Mouse (Mus musculus) kidney, embryonic 14.5 days (tissue): ENCODE results near the gene Dennd1a. TPM values are rescaled to one million over a fixed set of nuclear protein-coding genes. Genes with fewer than 3 reads are reported as not detected.

Experiments used
- ATAC-seq: fragments of 200-750 bp; cut with Nextera tagmentation; 2 replicates; pipeline ENCODE4 v1.8.0; 2017; ENCODE audit warnings: moderate number of reproducible peaks, mild to moderate bottlenecking, moderate TSS enrichment, moderate library complexity; ENCODE audit not compliant: low FRiP score, low TSS enrichment
- H3K27ac ChIP-seq: fragments of 300-500 bp; sonication (generic); 2 replicates; pipeline ENCODE4 v1.5.1; 2014; ENCODE audit warnings: low read depth, mild to moderate bottlenecking, low read length, moderate library complexity, mixed read lengths
- H3K27me3 ChIP-seq: fragments of 300-500 bp; sonication (generic); 2 replicates; pipeline ENCODE4 v1.6.1; 2014; ENCODE audit warnings: mild to moderate bottlenecking, low read length; ENCODE audit not compliant: control insufficient read depth, insufficient read depth
- H3K36me3 ChIP-seq: fragments of 300-500 bp; sonication (generic); 2 replicates; pipeline ENCODE4 v1.6.1; 2014; ENCODE audit warnings: low read length, mixed read lengths; ENCODE audit not compliant: control insufficient read depth, insufficient read depth
- H3K4me1 ChIP-seq: fragments of 300-500 bp; sonication (generic); 2 replicates; pipeline ENCODE4 v1.6.1; 2014; ENCODE audit warnings: low read length, mixed read lengths; ENCODE audit not compliant: control insufficient read depth, insufficient read depth
- H3K4me2 ChIP-seq: fragments of 300-500 bp; sonication (generic); replicated peaks from 2 replicates; pipeline ENCODE4 v1.6.1; 2014; ENCODE audit warnings: low read depth, mild to moderate bottlenecking, low read length
- H3K4me3 ChIP-seq: fragments of 300-500 bp; sonication (generic); 2 replicates; pipeline ENCODE4 v1.5.1; 2014; ENCODE audit warnings: mild to moderate bottlenecking, low read length
- H3K9ac ChIP-seq: fragments of 300-500 bp; sonication (generic); 2 replicates; pipeline ENCODE4 v1.6.1; 2014; ENCODE audit warnings: low read depth, mild to moderate bottlenecking, low read length, moderate library complexity
- H3K9me3 ChIP-seq: fragments of 300-500 bp; sonication (generic); 2 replicates; pipeline ENCODE4 v1.6.1; 2016; ENCODE audit warnings: low read length; ENCODE audit not compliant: control insufficient read depth
- WGBS: fragments of 180-500 bp; shearing (Covaris S2); extraction: QIAGEN DNeasy Blood & Tissue Kit; methylation state at CpG from one replicate; pipeline ENCODE4 v1.1.7; 2014; 5-methylcytosine and 5-hydroxymethylcytosine counted together
- polyA plus RNA-seq: library from polyadenylated mRNA; unstranded; fragments of >200 nt; fragmentation: Nextera tagmentation; extraction: Ambion mirVana; gene quantifications from 2 replicates; pipeline ENCODE4 v1.2.1, GENCODE M21; 2014

The Dennd1a gene
- polyA plus RNA-seq, 1 experiment from 2014 or later: 12.6 TPM

DNA sequence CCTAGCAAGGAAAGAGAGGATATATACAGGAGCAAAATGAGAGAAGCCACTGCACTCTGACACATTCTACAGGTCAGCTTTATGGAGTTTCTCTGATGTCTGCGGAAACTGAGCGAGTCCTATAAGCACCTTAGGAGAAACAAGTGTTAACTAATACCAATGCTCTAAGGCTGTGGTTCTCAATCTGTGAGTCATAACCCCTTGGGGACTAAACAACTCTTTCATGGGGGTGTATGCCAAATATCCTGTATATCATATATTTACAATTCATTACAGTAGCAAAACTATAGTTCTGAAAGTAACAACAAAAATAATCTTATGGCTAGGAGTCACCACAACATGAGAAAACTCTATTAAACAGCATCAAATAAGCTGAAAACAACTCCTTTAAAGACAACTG, 67.5 kb downstream of the Dennd1a start:
- Histone ChIP-seq H3K27me3 (no peaks in the 10 kb centered on the region; the same call in 1 of the 2 replicates), H3K4me2 (no peak overlapping the region), H3K9ac (no peak overlapping the region), H3K9me3 (no peaks in the 10 kb centered on the region), H3K4me3 (no peak overlapping the region), H3K4me1 (peaks cover 5% of the 10 kb centered on the region; the same call in 1 of the 2 replicates), H3K27ac (no peak overlapping the region), H3K36me3 (no peaks in the 10 kb centered on the region)
- no peak for ATAC-seq
- 97% methylated on average over 2 of the region's 2 CpGs for WGBS

DNA sequence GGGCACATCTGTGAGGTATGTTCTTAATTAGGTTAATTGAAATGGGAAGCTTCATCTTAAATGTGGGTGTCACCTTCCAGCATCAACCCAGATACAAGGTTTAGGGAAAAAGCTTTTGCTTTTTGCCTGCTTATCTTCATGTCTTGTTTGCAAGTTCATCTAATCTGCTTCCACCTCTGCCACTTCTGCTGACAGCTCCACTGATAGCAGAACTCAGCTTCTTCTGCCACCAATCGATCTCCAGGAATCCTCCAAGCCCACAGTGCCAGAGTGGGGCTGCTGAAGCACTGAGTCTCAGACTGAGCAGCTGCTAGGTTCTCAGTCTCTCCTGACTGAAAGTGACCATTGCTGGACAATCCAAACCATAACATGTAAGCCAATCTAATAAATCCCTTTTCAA, 74.1 kb downstream of the Dennd1a start:
- Histone ChIP-seq H3K9me3 (peaks cover 2% of the 10 kb centered on the region; the same call in 1 of the 2 replicates), H3K4me3 (no peak overlapping the region), H3K27ac (no peak overlapping the region), H3K4me2 (no peak overlapping the region), H3K9ac (no peak overlapping the region), H3K4me1 (no peaks in the 10 kb centered on the region), H3K36me3 (no peaks in the 10 kb centered on the region), H3K27me3 (no peaks in the 10 kb centered on the region)
- ATAC-seq: no peak
- WGBS: 94% methylated on average over 1 of the region's 1 CpGs

DNA sequence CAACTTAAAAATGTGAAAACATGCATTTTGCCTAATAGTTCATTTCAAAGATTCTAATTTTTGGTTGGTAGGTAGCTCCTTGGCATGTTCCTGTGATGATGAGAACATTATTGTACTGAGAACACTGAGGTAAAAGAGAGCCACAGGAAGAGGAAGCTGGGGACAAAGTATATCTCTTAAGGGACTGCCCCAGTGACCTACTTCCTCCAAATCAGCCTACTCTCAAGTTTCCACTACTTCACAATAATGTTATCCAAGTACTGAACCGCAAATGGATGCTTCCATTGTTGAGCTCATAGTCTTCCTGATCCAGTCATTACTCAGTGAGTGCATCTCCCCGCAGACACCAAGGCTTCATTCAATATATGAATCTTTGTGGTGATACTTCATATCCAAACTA, 75.8 kb downstream of the Dennd1a start:
- no peak for ATAC-seq
- peaks cover 2% of the 10 kb centered on the region; the same call in 1 of the 2 replicates for H3K9me3 ChIP-seq
- no peaks in the 10 kb centered on the region for H3K27me3 ChIP-seq
- no peak overlapping the region for H3K4me3 ChIP-seq
- H3K36me3 ChIP-seq: no peaks in the 10 kb centered on the region
- no peak overlapping the region for H3K27ac ChIP-seq
- H3K4me2 ChIP-seq: no peak overlapping the region
- 92% methylated on average over 2 of the region's 2 CpGs for WGBS
- H3K9ac ChIP-seq: no peak overlapping the region
- no peaks in the 10 kb centered on the region for H3K4me1 ChIP-seq

DNA sequence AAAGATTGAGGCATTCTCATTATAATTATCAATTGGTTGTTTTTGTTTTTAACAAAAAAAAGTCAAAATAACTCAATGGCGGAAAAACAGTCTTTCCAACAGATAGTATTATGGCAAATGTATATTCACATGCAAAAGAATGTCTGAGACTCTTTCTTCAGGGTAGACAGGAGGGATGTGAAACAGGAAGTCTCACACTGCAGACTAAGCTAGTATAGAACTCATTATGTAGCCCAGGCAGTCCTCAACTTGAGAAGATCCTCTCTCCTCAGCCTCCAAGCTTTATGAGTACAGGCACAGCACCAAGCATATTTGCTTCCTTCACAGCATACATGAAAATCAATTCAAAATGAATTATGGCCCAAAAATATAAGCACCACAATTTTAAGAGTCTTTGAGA, 79.4 kb downstream of the Dennd1a start:
- H3K4me3 ChIP-seq: no peak overlapping the region
- H3K9ac ChIP-seq: no peak overlapping the region
- no peak for ATAC-seq
- H3K27ac ChIP-seq: no peak overlapping the region
- no peaks in the 10 kb centered on the region for H3K4me1 ChIP-seq
- no peaks in the 10 kb centered on the region for H3K36me3 ChIP-seq
- no peak overlapping the region for H3K4me2 ChIP-seq
- H3K27me3 ChIP-seq: no peaks in the 10 kb centered on the region
- WGBS: 93% methylated on average over 1 of the region's 1 CpGs
- H3K9me3 ChIP-seq: peaks cover 2% of the 10 kb centered on the region; the same call in 1 of the 2 replicates

DNA sequence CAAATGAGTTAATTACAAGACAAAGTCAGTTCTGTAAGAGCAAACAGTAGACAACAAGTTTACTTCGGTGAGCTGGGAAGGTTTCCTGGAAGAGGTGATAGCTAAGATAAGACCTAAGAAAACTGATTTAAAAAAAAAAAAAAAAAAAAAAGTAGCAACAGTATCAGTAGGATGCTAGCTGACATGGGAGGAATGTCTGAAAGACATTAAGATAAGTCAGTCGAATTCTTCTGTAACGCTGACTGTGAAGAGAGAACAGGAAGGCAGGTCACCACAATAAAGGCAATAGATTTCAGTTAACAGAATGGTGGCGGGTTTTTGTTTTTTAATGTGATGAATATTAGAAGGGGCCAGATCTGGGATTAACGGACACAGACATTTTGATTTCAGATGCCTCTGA, 81.9 kb downstream of the Dennd1a start:
- Histone ChIP-seq H3K27ac (no peak overlapping the region), H3K9me3 (peaks cover 2% of the 10 kb centered on the region; the same call in 1 of the 2 replicates), H3K27me3 (no peaks in the 10 kb centered on the region), H3K9ac (no peak overlapping the region), H3K36me3 (no peaks in the 10 kb centered on the region), H3K4me2 (no peak overlapping the region), H3K4me3 (no peak overlapping the region), H3K4me1 (no peaks in the 10 kb centered on the region)
- 67% methylated on average over 5 of the region's 5 CpGs for WGBS
- ATAC-seq: no peak

DNA sequence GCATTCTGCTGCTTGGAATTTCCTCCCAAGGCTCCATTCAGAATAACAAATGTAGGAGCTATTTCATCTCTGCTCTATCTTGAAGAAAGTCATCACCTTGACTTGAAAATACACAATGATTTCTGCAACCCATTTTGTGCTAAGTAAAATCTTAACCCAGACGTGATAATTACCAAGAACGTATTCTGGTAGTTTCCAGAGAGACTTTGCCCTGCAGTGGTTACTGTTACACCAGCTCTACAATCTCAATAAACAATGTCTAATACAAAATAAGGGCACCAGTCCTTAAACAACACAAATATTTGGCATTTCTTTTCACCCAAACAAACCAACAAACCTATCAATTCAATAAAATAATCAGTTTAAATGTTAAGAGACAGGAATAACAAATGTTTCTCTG, 82.5 kb downstream of the Dennd1a start:
- Histone ChIP-seq H3K9me3 (peaks cover 2% of the 10 kb centered on the region; the same call in 1 of the 2 replicates), H3K27me3 (no peaks in the 10 kb centered on the region), H3K4me2 (no peak overlapping the region), H3K9ac (no peak overlapping the region), H3K36me3 (no peaks in the 10 kb centered on the region), H3K4me1 (no peaks in the 10 kb centered on the region), H3K4me3 (no peak overlapping the region), H3K27ac (no peak overlapping the region)
- 63% methylated on average over 2 of the region's 2 CpGs for WGBS
- no peak for ATAC-seq

DNA sequence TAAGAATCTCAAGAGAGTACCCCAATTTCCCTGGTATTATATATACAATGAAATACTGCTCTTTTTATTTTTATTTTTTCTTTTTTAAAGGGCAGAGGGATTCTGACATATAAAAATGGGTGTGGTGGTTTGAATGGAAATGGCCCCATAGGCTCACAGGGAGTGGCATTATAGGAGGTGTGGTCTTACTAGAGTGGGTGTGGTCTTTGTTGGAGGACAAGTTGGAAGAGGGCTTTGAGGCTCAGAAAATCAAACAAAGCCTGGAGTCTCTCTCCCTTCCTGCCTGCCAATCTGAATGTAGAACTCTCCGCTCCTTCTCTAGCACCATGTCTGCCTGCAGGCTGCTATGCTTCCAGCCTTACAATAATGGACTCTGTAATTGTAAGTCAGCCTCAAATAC, 89.1 kb downstream of the Dennd1a start:
- Histone ChIP-seq H3K4me1 (no peaks in the 10 kb centered on the region), H3K4me3 (no peak overlapping the region), H3K9ac (no peak overlapping the region), H3K27ac (no peak overlapping the region), H3K27me3 (no peaks in the 10 kb centered on the region), H3K4me2 (no peak overlapping the region), H3K36me3 (no peaks in the 10 kb centered on the region), H3K9me3 (no peaks in the 10 kb centered on the region)
- no peak for ATAC-seq
- 94% methylated on average over 1 of the region's 1 CpGs for WGBS

DNA sequence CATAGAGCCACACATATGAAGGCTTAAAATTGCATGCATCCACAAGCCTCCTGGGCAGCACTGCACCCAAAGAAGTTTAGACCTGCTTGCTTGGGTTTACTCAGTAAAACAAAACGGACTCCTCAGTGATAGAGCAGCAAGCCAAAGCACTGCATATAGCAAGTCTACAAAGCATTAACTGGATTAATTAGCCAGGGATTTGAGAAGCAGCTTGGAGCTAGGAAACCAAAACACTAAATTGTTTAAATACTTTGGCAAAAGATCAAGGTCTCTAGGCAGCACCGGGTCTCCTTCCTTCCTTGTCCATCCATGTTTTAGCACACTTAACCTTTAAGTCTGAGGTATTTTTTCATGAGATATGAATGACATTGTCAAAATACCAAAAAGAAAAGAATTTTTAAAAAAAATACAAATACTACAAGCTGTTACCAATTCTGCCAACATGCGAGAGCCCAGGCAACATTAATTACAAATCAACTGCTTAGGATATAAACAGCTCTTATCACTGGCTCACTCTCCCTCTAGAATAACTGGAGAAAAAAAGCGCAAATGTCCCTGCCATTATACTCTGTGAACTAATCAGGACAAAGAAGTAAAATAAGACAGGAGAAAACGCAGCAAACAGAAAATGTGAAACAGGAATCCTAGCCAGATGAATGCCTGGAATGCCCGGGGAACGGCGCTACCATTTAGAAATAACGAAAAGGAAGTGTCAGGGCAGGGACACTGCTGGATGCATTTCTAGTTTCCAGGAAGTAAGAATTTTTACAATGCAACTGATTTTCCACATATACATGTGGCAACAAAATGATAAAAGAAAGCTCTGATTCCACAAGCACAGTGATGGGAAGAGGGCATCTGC, 90.8 kb downstream of the Dennd1a start:
- Histone ChIP-seq H3K4me2 (0 out of 2 replicates have a peak overlapping the region, but pooled peaks have one; percentile 6), H3K27ac (no peak overlapping the region), H3K4me3 (no peak overlapping the region), H3K4me1 (no peaks in the 10 kb centered on the region), H3K27me3 (no peaks in the 10 kb centered on the region), H3K36me3 (no peaks in the 10 kb centered on the region), H3K9me3 (no peaks in the 10 kb centered on the region), H3K9ac (no peak overlapping the region)
- ATAC-seq: no peak
- WGBS: 53% methylated on average over 9 of the region's 9 CpGs

DNA sequence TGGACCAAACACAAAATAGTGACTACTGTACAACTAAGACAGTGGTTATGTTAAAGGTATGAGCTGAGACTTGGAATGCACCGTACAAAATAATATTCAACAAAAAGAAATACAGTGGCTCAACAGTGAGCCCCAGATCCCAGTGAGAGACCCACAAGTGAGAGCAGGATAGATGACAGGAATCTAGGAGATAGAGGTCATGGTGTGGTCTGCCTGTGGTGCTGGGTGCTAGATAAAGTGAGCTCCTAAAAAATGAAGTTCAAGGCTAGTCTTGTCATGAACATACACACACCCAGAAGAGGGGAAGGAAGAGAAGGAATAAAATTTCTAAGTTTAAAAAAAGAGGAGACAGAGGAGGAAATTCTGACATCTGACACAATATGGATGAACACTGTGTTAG, 95.2 kb downstream of the Dennd1a start:
- H3K36me3 ChIP-seq: no peaks in the 10 kb centered on the region
- ATAC-seq: no peak
- H3K27ac ChIP-seq: no peak overlapping the region
- no peak overlapping the region for H3K4me3 ChIP-seq
- WGBS: 100% methylated on average over 1 of the region's 1 CpGs
- no peaks in the 10 kb centered on the region for H3K4me1 ChIP-seq
- H3K9me3 ChIP-seq: no peaks in the 10 kb centered on the region
- H3K9ac ChIP-seq: no peak overlapping the region
- no peaks in the 10 kb centered on the region for H3K27me3 ChIP-seq
- no peak overlapping the region for H3K4me2 ChIP-seq
